12 mouse cellular contexts compared by ENCODE assay signal in the genomic region with DNA sequence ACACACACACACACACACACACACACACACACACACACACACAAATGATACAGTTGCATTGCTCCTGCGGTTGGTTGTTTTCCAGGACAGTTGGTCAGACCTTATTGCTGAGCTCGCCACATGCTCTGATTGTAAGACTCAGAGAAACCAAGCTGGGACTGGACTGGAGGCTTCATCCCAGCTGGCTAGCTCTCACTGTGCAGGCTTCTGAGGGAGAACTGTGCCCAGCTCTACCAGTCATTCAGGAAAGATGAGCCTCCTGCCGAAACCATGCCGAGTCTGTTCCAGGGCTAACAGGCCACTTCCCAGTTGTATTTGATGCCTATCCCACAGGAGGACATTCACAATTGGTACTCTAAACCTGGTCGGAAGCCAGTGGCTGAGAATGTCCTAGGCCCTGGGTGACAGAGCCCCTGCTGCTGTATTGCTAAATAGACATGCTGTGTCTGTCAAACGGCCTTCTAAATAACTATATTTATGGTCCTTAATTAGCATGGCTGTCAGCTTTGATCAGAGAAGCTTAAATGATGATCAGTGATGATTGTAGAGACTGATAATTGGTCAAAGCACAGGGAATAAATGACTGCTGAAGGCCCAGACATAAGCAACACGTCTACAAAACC.
DNase-seq lines count a peak whose midpoint lies in the region; ATAC-seq and TF ChIP-seq lines count a peak whose summit lies in the region.
"Had no signal": no experiment of that assay in that cellular context is flagged by ENCODE, and none has a peak within 500 bp of the region (broad histone marks: within the 10 kb centered on the region; RNA-seq: fewer than 3 reads in every experiment).

No protein-coding gene starts in this region.

- no peaks in the 10 kb centered on the region for H3K36me3 ChIP-seq in hindbrain, postnatal 0 days (ENCODE audit: insufficient read depth, low read length)
- H3K36me3 ChIP-seq: liver, embryonic 15.5 days had no signal

- no peaks in the 10 kb centered on the region for H3K4me1 ChIP-seq in hindbrain, postnatal 0 days (ENCODE audit: insufficient read depth, low read length)
- H3K4me1 ChIP-seq: liver, embryonic 15.5 days had no signal

- no peak overlapping the region for H3K27ac ChIP-seq in hindbrain, postnatal 0 days
- H3K27ac ChIP-seq: liver, embryonic 15.5 days had no signal

- intact Hi-C loops in gastrocnemius, postnatal 36 days (cut with DNase I) = loop anchor here (1.0 kb wide), 1 partner anchor 15 kb away; no protein-coding TSS in a partner anchor

- H3K27me3 ChIP-seq in hindbrain, postnatal 0 days (ENCODE audit: insufficient read depth, low read length) = no peaks in the 10 kb centered on the region
- H3K27me3 ChIP-seq: liver, embryonic 15.5 days had no signal

- no peak overlapping the region for H3K4me2 ChIP-seq in hindbrain, postnatal 0 days (ENCODE audit: low read depth, low read length)
- H3K4me2 ChIP-seq: liver, embryonic 15.5 days had no signal

- 37% methylated on average over 7 of the region's 7 CpGs for WGBS in hindbrain, postnatal 0 days

- H3K9ac ChIP-seq in hindbrain, postnatal 0 days (replicated peaks; ENCODE audit: low read length) = no peak overlapping the region
- H3K9ac ChIP-seq: liver, embryonic 15.5 days had no signal

- no peak overlapping the region for H3K4me3 ChIP-seq in hindbrain, postnatal 0 days (ENCODE audit: low read length)
- H3K4me3 ChIP-seq: liver, embryonic 15.5 days had no signal

- no peak for TF ChIP-seq CTCF in hindbrain, postnatal 0 days (IDR thresholded peaks at IDR 0.05; ENCODE audit: low read depth)

- H3K9me3 ChIP-seq in hindbrain, postnatal 0 days (ENCODE audit: low read length) = no peaks in the 10 kb centered on the region
- H3K9me3 ChIP-seq: liver, embryonic 15.5 days had no signal

- DNase-seq in gastrocnemius, postnatal 10 days = peak; percentile 11
- DNase-seq in gastrocnemius, postnatal 36 days = no peak
- DNase-seq in Muller cell, postnatal 12 days (ENCODE audit: inconsistent ontology term) = peak; percentile 59
- DNase-seq in cerebellum, postnatal 4 days (ENCODE audit: low spot score in 2 of 2) = peak; percentile 22
- DNase-seq in hindbrain, postnatal 0 days (ENCODE audit: low spot score) = peak; percentile 56
- no peak for DNase-seq in thymus, postnatal 36 days
- DNase-seq in liver = no peak
- DNase-seq: heart, postnatal 14 days; kidney, adult 18-20 months; lung, postnatal 4 days had no signal

- ATAC-seq in hindbrain, postnatal 0 days = peak; percentile 85
- ATAC-seq in megakaryocyte-erythroid progenitor cell, adult 5-6 weeks (replicated peaks; ENCODE audit: low FRiP score, low TSS enrichment, poor library complexity, severe bottlenecking) = no peak

Comparison
In these comparisons a context has a peak if more than half of its experiments do, and no peak if none do; other contexts are left out.
1. DNase-seq: peak in gastrocnemius, postnatal 10 days (single experiment), Muller cell, postnatal 12 days (single experiment), cerebellum, postnatal 4 days (2 of 2) and hindbrain, postnatal 0 days (single experiment); none in gastrocnemius, postnatal 36 days (0 of 2), thymus, postnatal 36 days (0 of 2) and liver (single experiment).